Mouse (Mus musculus) stomach, embryonic 15.5 days (tissue): ENCODE measurements around the gene Dnajb2. TPM values are rescaled to one million over a fixed set of nuclear protein-coding genes. Genes with fewer than 3 reads are reported as not detected.

Experiments used
- ATAC-seq: fragments of 200-750 bp; cut with Nextera tagmentation; 2 replicates; pipeline ENCODE4 v1.8.0; 2017; ENCODE audit warnings: low read depth, moderate number of reproducible peaks, moderate TSS enrichment; ENCODE audit not compliant: insufficient read depth, low FRiP score
- H3K27ac ChIP-seq: fragments of 300-500 bp; sonication (generic); 2 replicates; pipeline ENCODE4 v1.5.1; 2015; ENCODE audit warnings: mild to moderate bottlenecking, inconsistent platforms
- H3K27me3 ChIP-seq: fragments of 300-500 bp; sonication (generic); replicated peaks from 2 replicates; pipeline ENCODE4 v1.6.1; 2015; ENCODE audit warnings: inconsistent platforms
- H3K36me3 ChIP-seq: fragments of 300-500 bp; sonication (generic); 2 replicates; pipeline ENCODE4 v1.6.1; 2015; ENCODE audit warnings: inconsistent platforms
- H3K4me1 ChIP-seq: fragments of 300-500 bp; sonication (generic); 2 replicates; pipeline ENCODE4 v1.6.1; 2015; ENCODE audit warnings: inconsistent platforms
- H3K4me2 ChIP-seq: fragments of 300-500 bp; sonication (generic); 2 replicates; pipeline ENCODE4 v1.6.1; 2015; ENCODE audit warnings: mild to moderate bottlenecking, inconsistent platforms
- H3K4me3 ChIP-seq: fragments of 300-500 bp; sonication (generic); replicated peaks from 2 replicates; pipeline ENCODE4 v1.5.1; 2015; ENCODE audit warnings: inconsistent platforms
- H3K9ac ChIP-seq: fragments of 300-500 bp; sonication (generic); 2 replicates; pipeline ENCODE4 v1.6.1; 2015; ENCODE audit warnings: inconsistent platforms
- H3K9me3 ChIP-seq: fragments of 300-500 bp; sonication (generic); 2 replicates; pipeline ENCODE4 v1.6.1; 2016; ENCODE audit warnings: inconsistent platforms
- WGBS: fragments of 180-500 bp; shearing (Covaris S2); methylation state at CpG from one replicate; pipeline ENCODE4 v1.1.7; 2015; 5-methylcytosine and 5-hydroxymethylcytosine counted together
- polyA plus RNA-seq: library from polyadenylated mRNA; unstranded; fragments of >200 nt; fragmentation: Nextera tagmentation; extraction: Ambion mirVana; gene quantifications from 2 replicates; pipeline ENCODE4 v1.2.1, GENCODE M21; 2015

Dnajb2 gene
- polyA plus RNA-seq, result 34.9 and 35.9 TPM in 2 replicates

DNA sequence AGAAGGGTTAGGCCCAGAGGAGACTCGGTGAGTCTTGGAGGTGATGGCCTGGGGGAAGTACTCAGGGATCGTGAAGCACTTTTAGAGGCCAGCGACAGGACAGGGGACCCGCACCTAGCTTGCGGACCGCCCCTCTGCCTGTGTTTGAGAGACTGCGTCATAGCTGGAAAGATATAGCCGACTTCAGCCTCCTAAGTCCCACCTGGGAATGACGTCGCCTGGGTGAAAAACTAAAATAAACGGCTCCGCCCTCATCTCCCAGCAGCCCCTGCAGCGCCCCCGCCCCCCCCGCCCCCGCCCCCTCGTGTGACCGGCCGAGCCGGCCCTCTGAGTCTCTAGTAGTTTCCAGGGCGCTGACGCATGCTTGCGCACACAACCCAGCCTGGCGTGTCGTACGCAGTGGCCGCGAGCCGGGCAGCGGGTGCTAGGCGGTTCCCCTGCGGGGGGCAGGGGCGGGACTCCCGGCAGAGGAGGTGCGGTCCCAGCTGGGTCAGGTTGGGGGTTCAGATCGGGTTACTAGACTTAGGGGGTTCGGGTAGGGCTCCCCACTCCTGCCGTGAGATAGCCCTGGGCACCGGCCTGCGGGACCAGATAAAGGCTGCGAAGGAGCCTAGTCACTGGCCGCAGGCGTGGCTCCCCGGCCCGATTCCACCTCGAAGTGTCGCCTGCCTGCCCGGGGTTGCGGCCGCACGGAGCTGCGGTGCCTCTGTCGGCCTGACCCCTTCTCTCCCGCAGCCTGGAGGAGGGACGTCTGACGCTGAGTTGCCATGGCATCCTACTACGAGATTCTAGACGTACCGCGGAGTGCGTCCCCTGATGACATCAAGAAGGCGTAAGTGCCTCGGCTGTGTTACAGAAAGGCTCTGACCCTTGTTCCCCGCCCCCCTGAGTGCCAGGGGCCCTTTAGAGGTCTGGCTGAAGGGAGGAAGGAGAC, at the start of gene Dnajb2:
Dnajb2 (plus strand) TSS at position 290 of the 934 bp plus-strand sequence.
- peaks cover 14% of the 10 kb centered on the region; the same call in 1 of the 2 replicates for H3K4me1 ChIP-seq
- H3K27ac ChIP-seq, result peak within 1 kb of the TSS; percentile 91
- H3K27me3 ChIP-seq, result no peaks in the 10 kb centered on the region
- no peaks in the 10 kb centered on the region for H3K36me3 ChIP-seq
- peak within 1 kb of the TSS; percentile 97 for H3K4me2 ChIP-seq
- under 1% methylated on average over 63 of the region's 64 CpGs for WGBS
- H3K9me3 ChIP-seq, result no peaks in the 10 kb centered on the region
- ATAC-seq, result peak; percentile 94
- peak within 1 kb of the TSS; percentile 65 for H3K9ac ChIP-seq
- peak within 1 kb of the TSS; percentile 72 for H3K4me3 ChIP-seq

- peaks cover 12% of the 10 kb centered on the region for H3K4me1 ChIP-seq
- H3K27me3 ChIP-seq, result no peaks in the 10 kb centered on the region
- H3K27ac ChIP-seq, result no peak overlapping the region
- no peak for ATAC-seq
- no peak overlapping the region for H3K4me3 ChIP-seq
- no peak overlapping the region for H3K4me2 ChIP-seq
- no peak overlapping the region for H3K9ac ChIP-seq
- H3K9me3 ChIP-seq, result no peaks in the 10 kb centered on the region
- peaks cover 41% of the 10 kb centered on the region for H3K36me3 ChIP-seq
These were observed 49.1 kb upstream of the Dnajb2 start for GRCm38 (mm10) chr1:75187126-75187525.

GRCm38 (mm10) chr1:75187914-75188483, 48.2 kb upstream of the Dnajb2 start:
- H3K9ac ChIP-seq, result no peak overlapping the region
- no peaks in the 10 kb centered on the region for H3K27me3 ChIP-seq
- no peaks in the 10 kb centered on the region for H3K9me3 ChIP-seq
- ATAC-seq, result no peak
- H3K4me3 ChIP-seq, result no peak overlapping the region
- peaks cover 13% of the 10 kb centered on the region for H3K4me1 ChIP-seq
- no peak overlapping the region for H3K4me2 ChIP-seq
- H3K27ac ChIP-seq, result no peak overlapping the region
- peaks cover 32% of the 10 kb centered on the region for H3K36me3 ChIP-seq
- 78% methylated on average over 2 of the region's 2 CpGs for WGBS

DNA sequence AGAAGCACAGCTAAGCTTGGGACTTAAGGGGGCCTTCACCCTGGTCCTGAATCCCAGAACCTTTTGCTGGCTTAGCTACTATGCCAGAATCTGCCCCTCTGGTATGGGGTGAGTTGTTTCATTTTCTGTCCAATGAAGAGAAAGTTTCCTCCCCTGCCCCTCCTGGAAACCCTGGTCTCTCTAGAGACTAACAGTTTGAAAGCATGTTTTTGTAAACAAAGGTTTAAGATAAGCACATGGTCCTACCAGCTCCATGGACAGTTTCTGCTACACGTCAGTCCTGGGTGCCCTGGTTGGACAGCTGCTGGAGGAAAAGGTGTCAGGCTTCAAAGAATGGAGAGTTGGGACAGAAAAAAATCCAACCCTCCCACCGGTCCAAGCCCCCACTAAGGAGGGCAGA, 45.6 kb upstream of the Dnajb2 start:
- Histone ChIP-seq H3K4me1 (peaks cover 19% of the 10 kb centered on the region), H3K9ac (no peak overlapping the region), H3K4me2 (peak overlapping the region; percentile 91), H3K36me3 (peaks cover 27% of the 10 kb centered on the region), H3K27me3 (no peaks in the 10 kb centered on the region), H3K27ac (no peak overlapping the region), H3K9me3 (no peaks in the 10 kb centered on the region), H3K4me3 (peak overlapping the region; percentile 90; the same call in 1 of the 2 replicates)
- ATAC-seq, result no peak
- 39% methylated on average over 2 of the region's 2 CpGs for WGBS

- Histone ChIP-seq H3K27ac (peak overlapping the region; percentile 87), H3K9ac (peak overlapping the region; percentile 85), H3K4me2 (peak overlapping the region; percentile 91), H3K27me3 (no peaks in the 10 kb centered on the region), H3K4me3 (peak overlapping the region; percentile 90), H3K9me3 (no peaks in the 10 kb centered on the region), H3K4me1 (peaks cover 19% of the 10 kb centered on the region), H3K36me3 (peaks cover 25% of the 10 kb centered on the region)
- no peak for ATAC-seq
- whole genome bisulfite sequencing, result 49% methylated on average over 5 of the region's 5 CpGs
These were observed 45.0 kb upstream of the Dnajb2 start for GRCm38 (mm10) chr1:75191258-75191621.

GRCm38 (mm10) chr1:75191622-75192402, 44.4 kb upstream of the Dnajb2 start, which contains the start of the genes Ankzf1 and Atg9a:
Gene Ankzf1 (plus strand): TSS chr1:75192151.
Gene Atg9a (minus strand): TSS chr1:75192196.
- peak within 1 kb of the TSS; percentile 91 for H3K4me2 ChIP-seq
- under 1% methylated on average over 56 of the region's 56 CpGs for WGBS
- H3K4me1 ChIP-seq, result peaks cover 19% of the 10 kb centered on the region
- peak within 1 kb of the TSS; percentile 98 for H3K27ac ChIP-seq
- peak within 1 kb of the TSS; percentile 85 for H3K9ac ChIP-seq
- peaks cover 24% of the 10 kb centered on the region for H3K36me3 ChIP-seq
- ATAC-seq, result peak; percentile 99
- H3K9me3 ChIP-seq, result no peaks in the 10 kb centered on the region
- no peaks in the 10 kb centered on the region for H3K27me3 ChIP-seq
- H3K4me3 ChIP-seq, result peak within 1 kb of the TSS; percentile 90

DNA sequence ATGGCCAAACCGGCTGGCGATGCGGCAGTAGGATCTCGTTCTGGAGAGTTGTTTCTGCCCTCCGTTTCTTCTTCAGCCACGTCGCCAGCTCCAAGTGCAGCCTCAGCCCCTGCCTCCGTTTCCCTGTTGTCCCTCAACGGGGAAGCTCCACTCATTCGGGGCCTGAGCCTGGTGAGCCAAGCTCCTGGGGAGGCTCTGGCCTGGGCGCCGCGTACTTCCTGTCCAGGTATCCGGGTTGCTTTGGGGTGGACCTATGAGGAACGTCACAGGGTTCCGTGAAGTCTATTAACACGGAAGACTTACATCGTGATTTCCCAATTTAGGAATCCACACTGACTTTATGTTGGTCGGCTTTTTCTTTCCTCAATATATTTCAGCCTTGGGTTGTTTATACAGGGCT, 43.8 kb upstream of the Dnajb2 start:
- peaks cover 19% of the 10 kb centered on the region for H3K4me1 ChIP-seq
- H3K27me3 ChIP-seq, result no peaks in the 10 kb centered on the region
- peak; percentile 49 for ATAC-seq
- peak overlapping the region; percentile 90 for H3K4me3 ChIP-seq
- peak overlapping the region; percentile 83 for H3K9ac ChIP-seq
- H3K27ac ChIP-seq, result peak overlapping the region; percentile 98
- H3K4me2 ChIP-seq, result peak overlapping the region; percentile 87
- WGBS, result under 1% methylated on average over 19 of the region's 19 CpGs
- no peaks in the 10 kb centered on the region for H3K9me3 ChIP-seq
- peaks cover 20% of the 10 kb centered on the region for H3K36me3 ChIP-seq

DNA sequence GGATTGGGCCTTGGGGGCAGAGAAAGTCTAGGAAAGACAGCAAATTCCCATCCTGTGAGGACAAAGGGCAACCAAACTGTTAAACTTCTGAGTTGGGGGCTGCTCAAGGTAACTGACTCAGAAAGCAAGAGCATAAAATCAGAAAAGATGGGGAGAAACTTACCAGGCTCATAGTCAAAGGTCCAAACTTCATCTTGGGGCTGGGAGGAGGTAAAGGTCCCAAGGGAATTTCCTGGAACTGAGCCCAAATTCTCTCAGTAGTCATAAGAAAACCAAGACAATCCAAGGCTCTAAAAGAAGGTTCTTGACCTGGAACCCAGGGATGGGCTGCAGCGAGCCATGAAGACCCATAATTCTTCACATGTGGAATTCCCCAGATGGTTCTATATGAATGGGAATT, 35.0 kb upstream of the Dnajb2 start:
- WGBS, result 88% methylated on average over 1 of the region's 1 CpGs
- Histone ChIP-seq H3K9me3 (no peaks in the 10 kb centered on the region), H3K9ac (no peak overlapping the region), H3K4me3 (no peak overlapping the region), H3K4me2 (no peak overlapping the region), H3K27ac (no peak overlapping the region), H3K36me3 (peaks cover 29% of the 10 kb centered on the region), H3K4me1 (no peaks in the 10 kb centered on the region), H3K27me3 (no peaks in the 10 kb centered on the region)
- no peak for ATAC-seq

GRCm38 (mm10) chr1:75208967-75209678, 27.1 kb upstream of the Dnajb2 start:
- Histone ChIP-seq H3K9me3 (no peaks in the 10 kb centered on the region), H3K4me1 (peaks cover 31% of the 10 kb centered on the region), H3K9ac (peak overlapping the region; percentile 44; the same call in 1 of the 2 replicates), H3K4me2 (peak overlapping the region; percentile 60), H3K27ac (0 out of 2 replicates have a peak overlapping the region, but pooled peaks have one; percentile 26), H3K27me3 (no peaks in the 10 kb centered on the region), H3K4me3 (peak overlapping the region; percentile 48), H3K36me3 (peaks cover 14% of the 10 kb centered on the region)
- no peak for ATAC-seq
- 10% methylated on average over 34 of the region's 34 CpGs for WGBS

GRCm38 (mm10) chr1:75210136-75211087, 25.8 kb upstream of the Dnajb2 start, which contains the start of the genes Glb1l and Stk16:
Gene Glb1l (minus strand): TSS chr1:75210813.
Gene Stk16 (plus strand): TSS chr1:75210838.
- Histone ChIP-seq H3K9me3 (no peaks in the 10 kb centered on the region), H3K27ac (peak within 1 kb of the TSS; percentile 36; the same call in 1 of the 2 replicates), H3K4me2 (peak within 1 kb of the TSS; percentile 80), H3K4me3 (peak within 1 kb of the TSS; percentile 89), H3K27me3 (no peaks in the 10 kb centered on the region), H3K4me1 (peaks cover 33% of the 10 kb centered on the region), H3K36me3 (peaks cover 17% of the 10 kb centered on the region), H3K9ac (peak within 1 kb of the TSS; percentile 97)
- ATAC-seq, result peak; percentile 90
- 5% methylated on average over 42 of the region's 42 CpGs for WGBS
